Mouse (Mus musculus): ENCODE data around the gene Gamt. TPM values are rescaled to one million over a fixed set of nuclear protein-coding genes. Genes with fewer than 3 reads are reported as not detected.
"Not testable (repeated sequence)": the region's sequence is repeated elsewhere in the genome, so short reads cannot be mapped to it uniquely, and the experiment has no call there.

Gamt gene
- polyA plus RNA-seq, 1 experiment from 2014 or later = 29.4 TPM

- Histone ChIP-seq H3K9ac (peak overlapping the region; percentile 91), H3K27ac (ENCODE audit: low read depth) (peak overlapping the region; percentile 91), H3K4me2 (peak overlapping the region; percentile 97), H3K4me1 (ENCODE audit: insufficient read depth) (peaks cover 22% of the 10 kb centered on the region), H3K36me3 (ENCODE audit: insufficient read depth) (peaks cover 45% of the 10 kb centered on the region), H3K9me3 (ENCODE audit: low read depth, low read length) (no peaks in the 10 kb centered on the region), H3K4me3 (ENCODE audit: low read depth, low read length) (peak overlapping the region; percentile 88), H3K27me3 (ENCODE audit: insufficient read depth, low read length) (no peaks in the 10 kb centered on the region)
- WGBS = 43% methylated on average over 15 of the region's 15 CpGs
- TF ChIP-seq CTCF (IDR thresholded peaks at IDR 0.05; ENCODE audit: low read depth) = no peak
- DNase-seq (peak; percentile 60), ATAC-seq (ENCODE audit: insufficient read depth) (no peak)
These were observed 32.7 kb downstream of the Gamt start for GRCm38 (mm10) chr10:80227877-80228775.

- Histone ChIP-seq H3K4me3 (ENCODE audit: low read depth, low read length) (peak overlapping the region; percentile 88), H3K27ac (ENCODE audit: low read depth) (peak overlapping the region; percentile 91), H3K27me3 (ENCODE audit: insufficient read depth, low read length) (no peaks in the 10 kb centered on the region), H3K36me3 (ENCODE audit: insufficient read depth) (peaks cover 35% of the 10 kb centered on the region), H3K9me3 (ENCODE audit: low read depth, low read length) (no peaks in the 10 kb centered on the region), H3K4me1 (ENCODE audit: insufficient read depth) (peaks cover 22% of the 10 kb centered on the region), H3K9ac (peak overlapping the region; percentile 91), H3K4me2 (peak overlapping the region; percentile 97)
- TF ChIP-seq CTCF (IDR thresholded peaks at IDR 0.05; ENCODE audit: low read depth) = no peak
- ATAC-seq (ENCODE audit: insufficient read depth) (no peak), DNase-seq (peak; percentile 36)
- WGBS = 5% methylated on average over 10 of the region's 10 CpGs
These were observed 33.7 kb downstream of the Gamt start for GRCm38 (mm10) chr10:80227166-80227539.

- Histone ChIP-seq H3K27ac (ENCODE audit: low read depth) (peak within 1 kb of the TSS; percentile 91), H3K27me3 (ENCODE audit: insufficient read depth, low read length) (no peaks in the 10 kb centered on the region), H3K9ac (peak within 1 kb of the TSS; percentile 91), H3K36me3 (ENCODE audit: insufficient read depth) (peaks cover 30% of the 10 kb centered on the region), H3K4me1 (ENCODE audit: insufficient read depth) (peaks cover 22% of the 10 kb centered on the region), H3K9me3 (ENCODE audit: low read depth, low read length) (no peaks in the 10 kb centered on the region), H3K4me3 (ENCODE audit: low read depth, low read length) (peak within 1 kb of the TSS; percentile 88), H3K4me2 (peak within 1 kb of the TSS; percentile 97)
- peak; percentile 99 for ATAC-seq (ENCODE audit: insufficient read depth)
- TF ChIP-seq CTCF (IDR thresholded peaks at IDR 0.05; ENCODE audit: low read depth) = peak; percentile 77
- WGBS = under 1% methylated on average over 72 of the region's 75 CpGs
- DNase-seq = peak; percentile 99
These were observed 34.2 kb downstream of the Gamt start, which contains the start of gene Mum1 for GRCm38 (mm10) chr10:80226416-80227165. TSS of gene Mum1 (plus strand) at chr10:80226434.

- H3K4me2 ChIP-seq = peak overlapping the region; percentile 97
- H3K4me1 ChIP-seq (ENCODE audit: insufficient read depth) = peaks cover 22% of the 10 kb centered on the region
- no peaks in the 10 kb centered on the region for H3K27me3 ChIP-seq (ENCODE audit: insufficient read depth, low read length)
- DNase-seq (no peak), ATAC-seq (ENCODE audit: insufficient read depth) (0 out of 2 replicates have a peak, but pooled peaks have one; percentile 3)
- no peaks in the 10 kb centered on the region for H3K9me3 ChIP-seq (ENCODE audit: low read depth, low read length)
- no peak for TF ChIP-seq CTCF (IDR thresholded peaks at IDR 0.05; ENCODE audit: low read depth)
- H3K27ac ChIP-seq (ENCODE audit: low read depth) = peak overlapping the region; percentile 91
- WGBS = 0% methylated on average over 14 of the region's 14 CpGs
- H3K36me3 ChIP-seq (ENCODE audit: insufficient read depth) = peaks cover 25% of the 10 kb centered on the region
- peak overlapping the region; percentile 63 for H3K9ac ChIP-seq
- H3K4me3 ChIP-seq (ENCODE audit: low read depth, low read length) = peak overlapping the region; percentile 88
These were observed 34.8 kb downstream of the Gamt start for GRCm38 (mm10) chr10:80226071-80226415.

GRCm38 (mm10) chr10:80223137-80223536 is 37.7 kb downstream of the Gamt start:
- H3K27ac ChIP-seq (ENCODE audit: low read depth); H3K27me3 ChIP-seq (ENCODE audit: insufficient read depth, low read length); DNase-seq; H3K9me3 ChIP-seq (ENCODE audit: low read depth, low read length); H3K36me3 ChIP-seq (ENCODE audit: insufficient read depth); H3K4me2 ChIP-seq; ATAC-seq (ENCODE audit: insufficient read depth); H3K9ac ChIP-seq; H3K4me3 ChIP-seq (ENCODE audit: low read depth, low read length): not testable (repeated sequence)
- peaks cover 16% of the 10 kb centered on the region for H3K4me1 ChIP-seq (ENCODE audit: insufficient read depth)
- 94% methylated on average over 2 of the region's 2 CpGs for WGBS

GRCm38 (mm10) chr10:80220676-80221075 is 40.1 kb downstream of the Gamt start:
- Histone ChIP-seq H3K27me3 (ENCODE audit: insufficient read depth, low read length) (no peaks in the 10 kb centered on the region), H3K36me3 (ENCODE audit: insufficient read depth) (no peaks in the 10 kb centered on the region), H3K4me2 (no peak overlapping the region), H3K4me1 (ENCODE audit: insufficient read depth) (peaks cover 3% of the 10 kb centered on the region), H3K27ac (ENCODE audit: low read depth) (no peak overlapping the region), H3K4me3 (ENCODE audit: low read depth, low read length) (no peak overlapping the region), H3K9ac (no peak overlapping the region), H3K9me3 (ENCODE audit: low read depth, low read length) (no peaks in the 10 kb centered on the region)
- 20% methylated on average over 9 of the region's 9 CpGs for WGBS
- TF ChIP-seq CTCF (IDR thresholded peaks at IDR 0.05; ENCODE audit: low read depth) = no peak
- no peak for DNase-seq
- ATAC-seq (ENCODE audit: insufficient read depth) = no peak

All from lung, embryonic 14.5 days (tissue).